Mouse (Mus musculus) kidney, embryonic 14.5 days (tissue): ENCODE results near the gene Ubn1. TPM values are rescaled to one million over a fixed set of nuclear protein-coding genes. Genes with fewer than 3 reads are reported as not detected.
A peak's percentile ranks its signal among the peaks of the same experiment; 100 is the strongest.

Experiments
- ATAC-seq: fragments of 200-750 bp; cut with Nextera tagmentation; 2 replicates; pipeline ENCODE4 v1.8.0; 2017; ENCODE audit warnings: moderate number of reproducible peaks, mild to moderate bottlenecking, moderate TSS enrichment, moderate library complexity; ENCODE audit not compliant: low FRiP score, low TSS enrichment
- H3K27ac ChIP-seq: fragments of 300-500 bp; sonication (generic); 2 replicates; pipeline ENCODE4 v1.5.1; 2014; ENCODE audit warnings: low read depth, mild to moderate bottlenecking, low read length, moderate library complexity, mixed read lengths
- H3K27me3 ChIP-seq: fragments of 300-500 bp; sonication (generic); 2 replicates; pipeline ENCODE4 v1.6.1; 2014; ENCODE audit warnings: mild to moderate bottlenecking, low read length; ENCODE audit not compliant: control insufficient read depth, insufficient read depth
- H3K36me3 ChIP-seq: fragments of 300-500 bp; sonication (generic); 2 replicates; pipeline ENCODE4 v1.6.1; 2014; ENCODE audit warnings: low read length, mixed read lengths; ENCODE audit not compliant: control insufficient read depth, insufficient read depth
- H3K4me1 ChIP-seq: fragments of 300-500 bp; sonication (generic); 2 replicates; pipeline ENCODE4 v1.6.1; 2014; ENCODE audit warnings: low read length, mixed read lengths; ENCODE audit not compliant: control insufficient read depth, insufficient read depth
- H3K4me2 ChIP-seq: fragments of 300-500 bp; sonication (generic); replicated peaks from 2 replicates; pipeline ENCODE4 v1.6.1; 2014; ENCODE audit warnings: low read depth, mild to moderate bottlenecking, low read length
- H3K4me3 ChIP-seq: fragments of 300-500 bp; sonication (generic); 2 replicates; pipeline ENCODE4 v1.5.1; 2014; ENCODE audit warnings: mild to moderate bottlenecking, low read length
- H3K9ac ChIP-seq: fragments of 300-500 bp; sonication (generic); 2 replicates; pipeline ENCODE4 v1.6.1; 2014; ENCODE audit warnings: low read depth, mild to moderate bottlenecking, low read length, moderate library complexity
- H3K9me3 ChIP-seq: fragments of 300-500 bp; sonication (generic); 2 replicates; pipeline ENCODE4 v1.6.1; 2016; ENCODE audit warnings: low read length; ENCODE audit not compliant: control insufficient read depth
- WGBS: fragments of 180-500 bp; shearing (Covaris S2); extraction: QIAGEN DNeasy Blood & Tissue Kit; methylation state at CpG from one replicate; pipeline ENCODE4 v1.1.7; 2014; 5-methylcytosine and 5-hydroxymethylcytosine counted together
- polyA plus RNA-seq: library from polyadenylated mRNA; unstranded; fragments of >200 nt; fragmentation: Nextera tagmentation; extraction: Ambion mirVana; gene quantifications from 2 replicates; pipeline ENCODE4 v1.2.1, GENCODE M21; 2014

The Ubn1 gene
- polyA plus RNA-seq, 1 experiment from 2014 or later = 26.3 TPM

DNA sequence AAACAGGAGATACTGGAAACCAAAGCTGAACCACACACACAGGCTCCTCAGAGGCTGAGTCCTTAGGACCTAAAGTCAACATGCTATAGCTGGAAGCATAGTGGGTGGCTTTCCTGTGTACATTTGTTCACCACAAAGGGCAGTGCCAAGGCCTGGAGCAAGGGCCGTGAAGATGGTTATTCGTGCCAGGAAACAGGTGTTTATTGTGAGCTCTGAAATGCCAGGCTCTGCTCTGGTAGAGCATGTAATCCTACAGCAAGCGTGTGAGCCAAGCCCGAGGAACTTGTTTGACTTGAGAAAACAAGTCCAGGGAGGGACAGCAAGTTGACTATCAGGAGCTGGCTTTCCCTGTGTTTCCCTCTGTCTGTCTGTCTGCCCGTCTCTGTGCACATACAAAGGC lies 43.4 kb downstream of the Ubn1 start:
- Histone ChIP-seq H3K9ac (no peak overlapping the region), H3K27ac (no peak overlapping the region), H3K4me2 (no peak overlapping the region), H3K36me3 (peaks cover under 1% of the 10 kb centered on the region; the same call in 1 of the 2 replicates), H3K9me3 (no peaks in the 10 kb centered on the region), H3K4me3 (no peak overlapping the region), H3K27me3 (no peaks in the 10 kb centered on the region), H3K4me1 (no peaks in the 10 kb centered on the region)
- ATAC-seq = no peak
- 82% methylated on average over 5 of the region's 5 CpGs for WGBS

DNA sequence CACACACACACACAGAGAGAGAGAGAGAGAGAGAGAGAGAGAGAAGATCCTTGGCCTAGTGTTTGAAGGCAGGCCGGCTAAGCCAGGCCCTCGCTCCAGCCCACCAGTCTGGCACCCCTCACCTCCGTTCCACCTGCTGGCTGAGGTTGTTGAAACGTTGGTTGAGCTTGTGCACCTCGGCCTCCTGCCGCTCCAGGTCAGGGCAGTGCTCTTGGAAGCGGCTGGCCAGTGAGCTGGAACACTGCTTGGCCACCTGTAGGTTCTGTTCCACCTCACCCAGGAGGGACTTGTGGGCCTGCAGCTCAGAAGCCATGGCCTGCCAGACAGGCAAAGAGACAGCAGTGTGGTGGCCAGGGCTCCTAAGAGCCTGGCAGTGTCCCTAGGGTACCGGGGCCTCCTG lies 46.6 kb downstream of the Ubn1 start:
- no peak overlapping the region for H3K4me3 ChIP-seq
- H3K4me2 ChIP-seq = no peak overlapping the region
- no peak for ATAC-seq
- WGBS = 69% methylated on average over 8 of the region's 8 CpGs
- no peak overlapping the region for H3K9ac ChIP-seq
- no peaks in the 10 kb centered on the region for H3K9me3 ChIP-seq
- no peak overlapping the region for H3K27ac ChIP-seq
- H3K27me3 ChIP-seq = no peaks in the 10 kb centered on the region
- H3K4me1 ChIP-seq = no peaks in the 10 kb centered on the region
- H3K36me3 ChIP-seq = no peaks in the 10 kb centered on the region

DNA sequence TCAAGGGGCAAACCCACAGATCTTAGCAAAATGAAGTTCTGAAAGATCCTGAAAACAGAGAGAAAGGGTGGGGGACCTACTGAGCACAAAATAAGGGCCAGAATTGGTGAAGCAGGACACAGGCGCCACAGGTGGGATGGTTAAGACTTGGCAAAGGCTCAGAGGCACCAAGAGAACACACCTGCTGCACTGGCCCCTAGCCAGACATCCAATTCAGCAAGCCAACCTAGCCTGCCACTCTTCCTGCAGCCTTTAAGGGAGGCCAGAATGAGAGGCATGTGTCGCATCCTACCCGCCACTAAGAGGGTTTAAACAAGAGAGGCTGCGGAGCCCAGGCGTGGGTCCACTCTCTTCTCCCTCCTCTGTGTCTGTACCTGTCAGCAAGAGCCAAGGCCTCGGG lies 51.1 kb downstream of the Ubn1 start:
- Histone ChIP-seq H3K9ac (no peak overlapping the region), H3K36me3 (no peaks in the 10 kb centered on the region), H3K4me3 (no peak overlapping the region), H3K4me1 (no peaks in the 10 kb centered on the region), H3K27me3 (no peaks in the 10 kb centered on the region), H3K27ac (no peak overlapping the region), H3K9me3 (no peaks in the 10 kb centered on the region), H3K4me2 (no peak overlapping the region)
- 76% methylated on average over 6 of the region's 6 CpGs for WGBS
- no peak for ATAC-seq

DNA sequence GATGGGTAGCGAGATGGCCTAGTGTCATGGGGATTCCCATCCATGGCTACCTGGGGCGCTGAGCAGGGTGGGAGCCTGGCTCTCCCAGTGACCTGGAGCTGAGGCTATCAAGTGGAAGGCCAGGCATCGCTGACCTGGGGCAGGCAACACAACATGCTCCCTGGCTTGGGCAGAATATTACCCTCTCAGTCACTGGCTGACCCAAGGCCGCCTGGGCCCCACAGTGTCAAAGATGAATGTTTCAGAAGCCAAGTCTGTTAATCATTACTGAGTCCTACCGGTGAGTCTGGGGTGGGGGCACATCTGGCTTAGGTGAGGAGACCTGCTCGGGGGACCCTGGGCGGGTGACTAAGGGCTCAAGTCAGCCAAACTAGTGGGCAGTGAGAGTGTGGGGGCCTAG lies 60.0 kb downstream of the Ubn1 start:
- no peaks in the 10 kb centered on the region for H3K36me3 ChIP-seq
- no peak overlapping the region for H3K9ac ChIP-seq
- peak; percentile 62 for ATAC-seq
- no peaks in the 10 kb centered on the region for H3K27me3 ChIP-seq
- no peaks in the 10 kb centered on the region for H3K4me1 ChIP-seq
- no peak overlapping the region; the same call in 1 of the 2 replicates for H3K27ac ChIP-seq
- 54% methylated on average over 7 of the region's 7 CpGs for WGBS
- no peaks in the 10 kb centered on the region for H3K9me3 ChIP-seq
- H3K4me3 ChIP-seq = no peak overlapping the region
- H3K4me2 ChIP-seq = no peak overlapping the region

DNA sequence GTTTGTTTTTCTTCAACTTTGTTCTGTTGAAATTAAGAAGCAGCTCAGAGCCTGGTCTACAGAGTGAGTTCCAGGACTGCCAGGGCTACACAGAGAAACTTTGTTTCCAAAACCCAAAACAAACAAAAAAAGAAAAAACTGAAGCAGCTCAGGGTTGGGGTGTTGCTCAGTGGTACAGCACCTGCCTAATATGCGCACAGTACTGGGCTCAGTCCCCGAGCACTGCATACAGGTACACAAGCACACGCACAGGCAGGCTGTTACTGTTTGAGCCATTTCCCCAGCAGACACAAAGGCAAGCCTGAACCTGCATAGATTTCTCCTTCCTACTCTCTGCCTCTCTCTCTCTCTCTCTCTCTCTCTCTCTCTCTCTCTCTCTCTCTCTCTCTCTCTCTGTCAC lies 61.2 kb downstream of the Ubn1 start:
- no peaks in the 10 kb centered on the region for H3K4me1 ChIP-seq
- H3K4me2 ChIP-seq = no peak overlapping the region
- no peaks in the 10 kb centered on the region for H3K9me3 ChIP-seq
- H3K9ac ChIP-seq = no peak overlapping the region
- no peaks in the 10 kb centered on the region for H3K27me3 ChIP-seq
- no peak overlapping the region for H3K27ac ChIP-seq
- no peak for ATAC-seq
- H3K4me3 ChIP-seq = no peak overlapping the region
- WGBS = 83% methylated on average over 3 of the region's 3 CpGs
- no peaks in the 10 kb centered on the region for H3K36me3 ChIP-seq

DNA sequence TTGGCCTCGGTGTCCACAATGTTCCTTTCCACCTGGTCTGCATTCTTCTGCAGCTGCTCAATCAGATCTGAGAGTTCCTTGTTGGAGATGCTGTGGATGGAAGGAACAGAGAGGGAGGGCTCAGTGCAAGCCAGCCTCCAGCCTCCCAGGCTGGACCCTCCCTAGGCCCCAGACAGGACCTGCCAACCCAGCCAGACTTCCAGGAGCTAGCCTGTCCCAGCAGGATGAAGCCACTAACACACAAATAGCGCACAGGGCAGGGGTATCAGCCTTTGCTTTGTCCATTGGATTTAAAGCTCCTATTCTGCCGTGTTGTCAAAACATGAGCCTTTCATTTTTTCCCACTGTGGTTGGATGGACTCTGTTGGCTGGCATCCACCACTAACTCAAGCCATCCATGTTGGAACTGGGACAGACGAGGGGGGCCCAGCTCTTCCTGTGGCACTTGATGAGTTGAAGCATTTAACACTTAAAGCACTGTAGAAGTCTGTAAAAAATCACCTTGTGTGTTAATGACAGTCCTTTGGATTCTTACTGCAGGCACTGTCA lies 63.2 kb downstream of the Ubn1 start:
- no peaks in the 10 kb centered on the region for H3K36me3 ChIP-seq
- H3K9ac ChIP-seq = no peak overlapping the region
- H3K27me3 ChIP-seq = no peaks in the 10 kb centered on the region
- no peak overlapping the region for H3K27ac ChIP-seq
- H3K4me1 ChIP-seq = no peaks in the 10 kb centered on the region
- no peaks in the 10 kb centered on the region for H3K9me3 ChIP-seq
- WGBS = 66% methylated on average over 4 of the region's 4 CpGs
- ATAC-seq = no peak
- no peak overlapping the region for H3K4me3 ChIP-seq
- H3K4me2 ChIP-seq = no peak overlapping the region

DNA sequence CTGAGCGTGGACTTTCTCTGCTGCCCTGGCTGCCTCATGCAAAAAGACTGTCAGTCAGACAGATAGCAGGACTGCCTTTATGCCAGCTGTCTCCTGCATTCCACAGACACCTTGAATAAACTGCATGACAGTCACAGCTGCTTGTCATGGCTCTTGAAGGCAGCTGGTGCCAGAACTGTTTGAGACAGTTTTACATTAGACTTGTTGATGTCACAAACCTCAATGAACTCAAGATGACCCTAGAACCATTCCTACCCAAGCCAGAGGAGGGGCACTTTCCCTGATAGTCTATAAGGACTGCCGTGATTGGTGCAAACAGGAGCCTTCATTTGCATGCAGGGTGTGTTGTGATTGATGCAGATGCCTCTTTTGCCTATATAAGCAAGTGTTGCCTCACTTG lies 63.7 kb downstream of the Ubn1 start:
- Histone ChIP-seq H3K36me3 (no peaks in the 10 kb centered on the region), H3K27ac (no peak overlapping the region), H3K9ac (no peak overlapping the region), H3K27me3 (no peaks in the 10 kb centered on the region), H3K4me3 (no peak overlapping the region), H3K9me3 (no peaks in the 10 kb centered on the region), H3K4me2 (no peak overlapping the region), H3K4me1 (no peaks in the 10 kb centered on the region)
- 74% methylated on average over 2 of the region's 2 CpGs for WGBS
- ATAC-seq = no peak

DNA sequence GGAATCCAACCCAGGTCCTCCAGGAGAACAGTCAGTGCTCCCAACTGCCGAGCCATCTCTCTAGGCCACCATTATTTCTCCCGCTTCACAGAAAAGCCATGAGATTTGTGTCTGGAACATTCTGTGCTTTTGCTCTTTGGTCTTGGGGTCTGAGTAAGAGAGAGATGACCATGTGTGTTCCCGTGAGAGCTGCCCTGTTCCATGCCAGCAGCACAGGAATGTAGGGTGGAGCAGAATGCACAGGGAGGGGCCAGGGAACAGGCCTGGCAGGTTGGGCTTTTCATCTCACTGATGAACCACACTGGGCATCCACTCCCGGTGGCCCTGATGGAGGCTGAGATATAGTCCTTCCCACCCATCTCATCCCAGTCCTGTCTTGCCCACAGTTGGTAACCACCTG lies 69.5 kb downstream of the Ubn1 start:
- no peaks in the 10 kb centered on the region for H3K4me1 ChIP-seq
- H3K27me3 ChIP-seq = no peaks in the 10 kb centered on the region
- no peak overlapping the region for H3K4me3 ChIP-seq
- no peaks in the 10 kb centered on the region for H3K36me3 ChIP-seq
- 76% methylated on average over 4 of the region's 4 CpGs for WGBS
- H3K27ac ChIP-seq = no peak overlapping the region
- no peaks in the 10 kb centered on the region for H3K9me3 ChIP-seq
- no peak overlapping the region for H3K9ac ChIP-seq
- ATAC-seq = 0 out of 2 replicates have a peak, but pooled peaks have one; percentile 57
- H3K4me2 ChIP-seq = no peak overlapping the region

DNA sequence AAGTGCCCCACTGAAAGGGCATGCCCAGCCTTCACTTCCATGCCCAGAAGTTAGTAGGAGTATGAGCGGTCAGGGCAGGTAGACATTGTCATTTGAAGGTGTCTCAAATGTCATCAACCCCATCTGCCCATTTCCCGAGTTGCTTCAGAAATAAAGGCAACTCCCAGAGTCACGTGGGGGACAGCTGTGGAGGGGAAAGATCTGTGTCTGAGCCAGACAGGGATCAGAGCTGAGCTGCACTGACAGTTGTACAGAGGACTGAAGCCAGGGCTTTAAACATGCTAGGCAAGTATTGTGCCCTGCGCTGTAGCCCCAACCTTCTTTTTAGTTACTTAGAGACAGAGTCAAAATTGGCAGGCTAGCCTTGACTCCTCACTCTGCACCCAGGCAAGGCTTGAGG lies 70.0 kb downstream of the Ubn1 start:
- no peak for ATAC-seq
- Histone ChIP-seq H3K36me3 (no peaks in the 10 kb centered on the region), H3K27ac (no peak overlapping the region), H3K4me3 (no peak overlapping the region), H3K27me3 (no peaks in the 10 kb centered on the region), H3K9me3 (no peaks in the 10 kb centered on the region), H3K9ac (no peak overlapping the region), H3K4me2 (no peak overlapping the region), H3K4me1 (no peaks in the 10 kb centered on the region)
- 69% methylated on average over 4 of the region's 4 CpGs for WGBS
